In genomic region chr11:48833731-48834639, GRCm38 (mm10) we compare ENCODE assay signal across 8 mouse cellular contexts. TPM values are rescaled to one million over a fixed set of nuclear protein-coding genes. Genes with fewer than 3 reads are reported as not detected.
DNase-seq lines count a peak whose midpoint lies in the region; ATAC-seq and TF ChIP-seq lines count a peak whose summit lies in the region.

No protein-coding gene starts in this region.

- peak overlapping the region; percentile 50 for H3K4me2 ChIP-seq in embryonic facial prominence, embryonic 15.5 days (replicated peaks)
- peak overlapping the region; percentile 54 for H3K4me2 ChIP-seq in limb, embryonic 15.5 days
- H3K4me2 ChIP-seq in midbrain, postnatal 0 days (ENCODE audit: low read depth, low read length, poor library complexity, severe bottlenecking) = peak overlapping the region; percentile 49

- peak; percentile 88 for ATAC-seq in embryonic facial prominence, embryonic 15.5 days (ENCODE audit: insufficient number of reproducible peaks, low FRiP score, low TSS enrichment, low read depth)
- ATAC-seq in limb, embryonic 15.5 days (ENCODE audit: insufficient number of reproducible peaks, low FRiP score, low TSS enrichment, low read depth) = peak; percentile 85
- ATAC-seq in midbrain, postnatal 0 days (ENCODE audit: low FRiP score) = peak; percentile 89

- H3K4me3 ChIP-seq in embryonic facial prominence, embryonic 15.5 days (replicated peaks) = peak overlapping the region; percentile 60
- peak overlapping the region; percentile 59 for H3K4me3 ChIP-seq in limb, embryonic 15.5 days
- peak overlapping the region; percentile 46 for H3K4me3 ChIP-seq in midbrain, postnatal 0 days (ENCODE audit: low read depth, low read length)

- TF ChIP-seq CTCF in midbrain, postnatal 0 days (IDR thresholded peaks at IDR 0.05) = no peak

- under 1% methylated on average over 30 of the region's 30 CpGs for WGBS in embryonic facial prominence, embryonic 15.5 days
- under 1% methylated on average over 30 of the region's 30 CpGs for WGBS in limb, embryonic 15.5 days
- WGBS in midbrain, postnatal 0 days = under 1% methylated on average over 30 of the region's 30 CpGs

- H3K9ac ChIP-seq in embryonic facial prominence, embryonic 15.5 days = peak overlapping the region; percentile 48
- peak overlapping the region; percentile 39; the same call in 1 of the 2 replicates for H3K9ac ChIP-seq in limb, embryonic 15.5 days
- peak overlapping the region; percentile 69 for H3K9ac ChIP-seq in midbrain, postnatal 0 days (replicated peaks; ENCODE audit: low read length, poor library complexity, severe bottlenecking)

- H3K27me3 ChIP-seq in embryonic facial prominence, embryonic 15.5 days = no peaks in the 10 kb centered on the region; the same call in 1 of the 2 replicates
- H3K27me3 ChIP-seq in limb, embryonic 15.5 days = no peaks in the 10 kb centered on the region
- H3K27me3 ChIP-seq in midbrain, postnatal 0 days (ENCODE audit: insufficient read depth, low read length) = no peaks in the 10 kb centered on the region

- H3K36me3 ChIP-seq in embryonic facial prominence, embryonic 15.5 days = no peaks in the 10 kb centered on the region
- H3K36me3 ChIP-seq in limb, embryonic 15.5 days = no peaks in the 10 kb centered on the region
- no peaks in the 10 kb centered on the region for H3K36me3 ChIP-seq in midbrain, postnatal 0 days (ENCODE audit: insufficient read depth, low read length)

- peaks cover 13% of the 10 kb centered on the region for H3K4me1 ChIP-seq in embryonic facial prominence, embryonic 15.5 days
- peaks cover 13% of the 10 kb centered on the region for H3K4me1 ChIP-seq in limb, embryonic 15.5 days
- H3K4me1 ChIP-seq in midbrain, postnatal 0 days (ENCODE audit: insufficient read depth, low read length) = no peaks in the 10 kb centered on the region

- DNase-seq in 416B (ENCODE audit: low read depth) = peak; percentile 93
- DNase-seq in adrenal gland, postnatal 4 days (ENCODE audit: low spot score in 2 of 2) = peak; percentile 76 to 77
- DNase-seq in heart, adult 9 months (ENCODE audit: low spot score in 2 of 2) = peak; percentile 80 to 93
- peak; percentile 94 for DNase-seq in kidney, adult 9 months
- peak; percentile 93 for DNase-seq in midbrain, postnatal 0 days (ENCODE audit: low spot score)
- DNase-seq in spleen, postnatal 14 days (ENCODE audit: low spot score in 2 of 2) = peak; percentile 83 to 88

- H3K9me3 ChIP-seq in embryonic facial prominence, embryonic 15.5 days (replicated peaks) = no peaks in the 10 kb centered on the region
- no peaks in the 10 kb centered on the region for H3K9me3 ChIP-seq in limb, embryonic 15.5 days
- H3K9me3 ChIP-seq in midbrain, postnatal 0 days (ENCODE audit: low read length) = no peaks in the 10 kb centered on the region

- peak overlapping the region; percentile 82 for H3K27ac ChIP-seq in embryonic facial prominence, embryonic 15.5 days (replicated peaks)
- H3K27ac ChIP-seq in limb, embryonic 15.5 days = peak overlapping the region; percentile 85
- peak overlapping the region; percentile 39 for H3K27ac ChIP-seq in midbrain, postnatal 0 days (ENCODE audit: low read depth, low read length)

RNA-seq across cellular contexts. Expression of gene Gm12184, which starts 7.5 kb away (rescaled TPM):
- total RNA-seq in adrenal gland, postnatal 4 days (2021) = 1 to 10 TPM; 5.3 to 5.4 TPM
- polyA plus RNA-seq in embryonic facial prominence, embryonic 15.5 days (2015; fragmentation: Nextera tagmentation; extraction: Ambion mirVana) = 2.3 and 4.9 TPM in 2 replicates
- 2.0 and 3.0 TPM in 2 replicates for polyA plus RNA-seq in limb, embryonic 15.5 days (2015; fragmentation: Nextera tagmentation; extraction: Ambion mirVana)
- 4.3 and 8.2 TPM in 2 replicates for total RNA-seq in midbrain, postnatal 0 days (2014; rRNA removed)
- polyA plus RNA-seq in midbrain, postnatal 0 days (2015; fragmentation: Nextera tagmentation; extraction: Ambion mirVana) = 2.4 and 3.0 TPM in 2 replicates

RNA-seq across cellular contexts. Expression of gene Trim7, which starts 8.0 kb away (rescaled TPM):
- total RNA-seq in adrenal gland, postnatal 4 days (2021) = 10 to 100 TPM in 1 of 2 experiments, 1 to 10 TPM in 1; 9.5 to 14.2 TPM
- 5.4 and 5.8 TPM in 2 replicates for polyA plus RNA-seq in embryonic facial prominence, embryonic 15.5 days (2015; fragmentation: Nextera tagmentation; extraction: Ambion mirVana)
- 2.0 and 2.8 TPM in 2 replicates for polyA plus RNA-seq in limb, embryonic 15.5 days (2015; fragmentation: Nextera tagmentation; extraction: Ambion mirVana)
- total RNA-seq in midbrain, postnatal 0 days (2014; rRNA removed) = 7.7 and 8.6 TPM in 2 replicates
- 3.4 and 3.7 TPM in 2 replicates for polyA plus RNA-seq in midbrain, postnatal 0 days (2015; fragmentation: Nextera tagmentation; extraction: Ambion mirVana)

RNA-seq across cellular contexts. Expression of gene Trim41, which starts 16.8 kb away (rescaled TPM):
- total RNA-seq in adrenal gland, postnatal 4 days (2021) = 10 to 100 TPM; 62.4 to 69.7 TPM
- 7.5 and 8.1 TPM in 2 replicates for polyA plus RNA-seq in embryonic facial prominence, embryonic 15.5 days (2015; fragmentation: Nextera tagmentation; extraction: Ambion mirVana)
- 5.6 and 7.8 TPM in 2 replicates for polyA plus RNA-seq in limb, embryonic 15.5 days (2015; fragmentation: Nextera tagmentation; extraction: Ambion mirVana)
- 38.9 and 41.5 TPM in 2 replicates for total RNA-seq in midbrain, postnatal 0 days (2014; rRNA removed)
- 5.0 and 5.1 TPM in 2 replicates for polyA plus RNA-seq in midbrain, postnatal 0 days (2015; fragmentation: Nextera tagmentation; extraction: Ambion mirVana)

RNA-seq across cellular contexts. Expression of gene Rack1, which starts 33.9 kb away (rescaled TPM):
- 100 to 1,000 TPM; 940 to 975 TPM for total RNA-seq in adrenal gland, postnatal 4 days (2021)
- 718 and 762 TPM in 2 replicates for polyA plus RNA-seq in embryonic facial prominence, embryonic 15.5 days (2015; fragmentation: Nextera tagmentation; extraction: Ambion mirVana)
- 646 and 717 TPM in 2 replicates for polyA plus RNA-seq in limb, embryonic 15.5 days (2015; fragmentation: Nextera tagmentation; extraction: Ambion mirVana)
- 932 and 1,043 TPM in 2 replicates for total RNA-seq in midbrain, postnatal 0 days (2014; rRNA removed)
- polyA plus RNA-seq in midbrain, postnatal 0 days (2015; fragmentation: Nextera tagmentation; extraction: Ambion mirVana) = 317 and 331 TPM in 2 replicates

RNA-seq across cellular contexts. Expression of gene Irgm1, which starts 37.5 kb away (rescaled TPM):
- total RNA-seq in adrenal gland, postnatal 4 days (2021) = 10 to 100 TPM; 17.3 to 20.1 TPM
- 8.3 and 8.8 TPM in 2 replicates for polyA plus RNA-seq in embryonic facial prominence, embryonic 15.5 days (2015; fragmentation: Nextera tagmentation; extraction: Ambion mirVana)
- polyA plus RNA-seq in limb, embryonic 15.5 days (2015; fragmentation: Nextera tagmentation; extraction: Ambion mirVana) = 7.1 and 7.3 TPM in 2 replicates
- total RNA-seq in midbrain, postnatal 0 days (2014; rRNA removed) = 6.2 and 7.6 TPM in 2 replicates
- polyA plus RNA-seq in midbrain, postnatal 0 days (2015; fragmentation: Nextera tagmentation; extraction: Ambion mirVana) = 4.9 and 5.8 TPM in 2 replicates

Comparison
In these comparisons a context has a peak if more than half of its experiments do, and no peak if none do; other contexts are left out.
1. Peak in every context shown above with its lines: DNase-seq, ATAC-seq, H3K4me3 ChIP-seq and H3K27ac ChIP-seq.